Mouse (Mus musculus) retina, postnatal 1 day (tissue): ENCODE measurements around the gene Bbs7.
"Not testable (repeated sequence)": the region's sequence is repeated elsewhere in the genome, so short reads cannot be mapped to it uniquely, and the experiment has no call there.

Experiments used
- DNase-seq: peaks from one replicate; pipeline ENCODE4 v3.0.0-alpha.2; 2012

Bbs7 gene

DNA sequence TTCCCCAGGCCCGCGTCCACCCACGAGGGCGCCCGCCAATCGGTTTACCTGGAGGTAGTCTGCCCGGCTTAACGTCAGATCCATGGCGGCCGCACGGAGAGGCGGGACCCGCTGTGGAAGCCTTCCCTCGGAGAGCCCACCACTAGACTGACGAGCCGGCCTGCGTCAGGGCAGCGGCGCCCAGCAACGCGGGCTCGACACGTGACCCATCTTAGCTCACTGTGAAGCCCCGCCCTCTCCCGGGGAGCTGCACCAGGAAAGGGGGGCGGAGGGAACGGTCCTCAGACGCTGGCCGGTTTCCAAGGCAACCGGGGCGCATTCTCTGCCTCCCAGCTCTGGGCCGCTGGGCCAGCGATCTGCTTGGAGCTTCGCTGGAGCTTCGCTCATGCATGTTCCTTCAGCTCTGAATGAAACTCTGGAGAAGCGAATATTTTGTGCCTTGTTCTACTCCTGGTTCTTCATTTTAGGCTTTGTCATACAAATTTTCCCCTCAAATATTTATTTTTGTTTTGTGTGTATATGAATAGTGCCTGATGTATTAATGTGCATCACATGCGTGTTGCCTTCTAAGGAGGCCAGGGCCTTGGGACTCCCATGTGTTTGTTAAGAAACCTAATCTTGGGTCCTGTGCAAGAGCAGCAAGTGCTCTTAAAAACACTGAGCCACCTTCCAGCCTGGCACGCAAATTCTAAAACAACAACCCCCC lies at the start of gene Bbs7:
Gene Bbs7 (minus strand): TSS at position 276 of the 706 bp plus-strand sequence.
- peak; percentile 99 for DNase-seq

DNA sequence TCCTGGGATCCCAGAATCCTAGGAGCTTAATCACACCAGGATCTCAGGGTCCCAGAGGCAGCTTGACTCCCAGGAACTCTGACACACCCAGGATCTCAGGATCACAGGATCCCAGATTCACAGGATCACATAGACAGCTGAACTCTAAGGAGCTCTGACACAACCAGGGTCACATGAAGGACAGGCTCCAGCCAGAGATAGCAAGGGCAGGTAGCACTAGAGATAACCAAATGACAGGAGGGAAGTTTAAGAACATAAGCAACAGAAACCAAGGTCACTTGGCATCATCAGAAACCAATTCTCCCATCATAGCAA lies 31.9 kb upstream of the Bbs7 start:
- DNase-seq = not testable (repeated sequence)

DNA sequence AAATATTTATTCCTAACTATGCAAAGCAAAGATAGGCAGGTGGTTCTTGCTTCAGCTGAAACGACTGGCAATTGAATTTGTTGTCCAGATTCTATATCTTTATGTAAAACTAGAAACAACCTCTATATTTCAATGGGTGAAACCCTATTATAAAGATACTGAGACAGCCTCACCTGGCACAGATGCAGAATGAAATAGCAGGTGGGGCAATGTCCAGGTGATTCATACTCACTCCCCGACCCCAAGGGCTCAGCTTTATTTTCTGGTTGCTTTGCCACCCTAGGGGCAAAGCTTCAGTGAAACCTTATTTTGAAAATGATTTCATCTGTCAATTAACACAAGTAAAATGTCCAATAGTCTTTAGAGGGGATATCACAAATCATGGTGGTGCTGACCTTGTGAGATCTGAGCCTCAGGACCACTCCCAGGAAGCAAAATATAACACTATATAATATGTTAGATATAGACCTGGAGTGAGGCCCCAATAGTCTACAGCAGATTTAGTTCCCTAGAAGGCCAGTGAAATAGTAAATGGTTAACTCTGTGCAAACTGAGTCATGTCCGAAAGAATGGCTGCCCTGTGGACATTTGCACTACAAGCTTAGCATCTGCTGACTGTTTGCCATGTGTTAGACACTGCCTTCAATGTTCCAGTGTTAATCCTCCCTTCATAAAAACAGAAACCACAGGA lies 31.4 kb upstream of the Bbs7 start:
- DNase-seq = no peak

DNA sequence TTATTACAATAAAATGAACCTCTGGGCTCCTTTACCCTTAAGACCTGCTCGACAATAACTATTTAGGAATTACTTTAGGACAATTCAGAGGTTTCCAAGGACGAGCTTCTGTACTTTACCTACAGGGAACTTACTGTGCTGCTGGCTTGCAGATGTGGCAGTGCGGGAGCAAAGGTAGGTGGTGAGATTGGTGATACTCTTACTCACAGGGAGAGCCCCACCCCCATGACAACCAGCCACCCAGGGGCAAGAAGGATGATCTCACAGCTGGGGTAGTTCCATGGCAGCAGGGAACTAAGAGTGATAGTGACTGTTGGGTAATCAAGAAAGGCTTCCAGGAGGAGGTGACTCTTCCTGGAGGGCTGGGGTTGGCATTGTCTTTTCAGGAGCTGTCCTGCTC lies 30.1 kb upstream of the Bbs7 start:
- DNase-seq = no peak

DNA sequence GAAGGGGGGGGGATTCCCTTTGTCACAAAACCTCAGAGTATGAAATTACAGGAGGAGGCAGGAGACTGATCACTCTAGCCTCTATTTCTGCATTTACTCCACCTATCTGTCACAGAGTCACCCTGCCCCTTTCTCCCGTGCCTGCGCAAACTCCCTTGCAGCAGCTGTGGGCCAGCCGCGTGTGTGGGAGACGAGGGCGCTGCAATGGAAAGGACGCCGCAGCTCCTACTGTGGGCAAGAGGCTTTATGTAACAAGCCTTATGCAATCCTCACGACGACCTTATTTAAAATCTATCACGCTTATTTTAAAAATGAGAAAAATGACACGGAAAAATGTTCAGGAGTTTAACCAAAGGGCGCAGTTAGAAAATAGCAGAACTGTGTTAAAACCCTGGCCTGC lies 29.5 kb upstream of the Bbs7 start:
- no peak for DNase-seq

DNA sequence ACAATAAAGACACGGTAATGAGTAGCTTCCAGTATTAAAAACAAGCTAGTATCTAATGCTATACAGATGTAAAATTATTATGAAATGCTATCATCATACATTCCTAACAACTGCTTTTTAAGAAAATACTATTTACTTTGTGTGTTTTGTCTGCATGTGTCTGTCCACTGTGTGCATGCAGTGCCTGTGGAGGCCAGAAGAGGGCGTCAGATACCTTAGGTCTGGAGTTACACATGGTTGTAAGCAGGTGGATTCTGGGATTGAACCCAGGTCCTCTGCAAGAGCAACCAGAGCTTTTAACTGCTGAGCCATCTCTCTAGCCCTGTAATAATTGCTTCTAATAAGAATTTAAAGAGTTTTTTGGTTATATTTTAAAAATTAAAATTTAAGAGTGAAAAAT lies 27.5 kb upstream of the Bbs7 start:
- no peak for DNase-seq

DNA sequence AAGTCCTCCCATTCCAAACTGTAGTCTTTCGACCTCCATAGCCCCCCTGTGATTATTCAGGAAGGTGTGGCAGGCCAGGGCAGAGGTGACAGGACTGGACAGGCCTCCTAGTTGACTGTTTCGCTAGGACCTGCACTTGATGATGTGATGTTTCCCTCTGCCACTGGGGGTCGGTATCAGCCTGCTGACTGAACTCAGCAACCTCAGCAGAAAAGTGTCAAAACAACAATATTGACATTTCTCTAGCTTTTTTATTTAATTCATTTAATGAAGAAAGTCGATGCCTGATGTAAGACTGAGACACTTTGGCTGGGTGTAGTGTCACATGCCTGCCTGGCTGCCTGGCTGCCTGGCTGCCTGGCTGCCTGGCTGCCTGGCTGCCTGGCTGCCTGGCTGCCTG lies 22.2 kb upstream of the Bbs7 start:
- DNase-seq = peak; percentile 55

DNA sequence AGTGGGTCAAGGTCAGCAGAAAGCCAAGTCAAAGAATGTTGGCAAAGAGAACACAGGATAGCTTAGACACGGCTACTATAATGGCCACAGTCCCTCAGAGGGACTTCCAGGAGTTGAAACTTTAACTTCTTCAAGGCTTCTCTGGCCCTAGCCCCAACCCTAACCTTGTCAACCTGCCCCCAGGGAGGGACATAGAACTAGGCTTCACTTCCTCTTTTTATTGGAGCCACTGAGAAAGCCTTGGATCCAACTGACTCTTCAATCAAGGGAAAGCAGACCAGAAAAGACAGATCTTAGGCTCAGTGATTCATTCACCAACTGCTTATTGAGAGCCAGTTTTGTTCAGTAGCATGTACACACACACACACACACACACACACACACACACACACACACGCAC lies 13.5 kb upstream of the Bbs7 start:
- no peak for DNase-seq

DNA sequence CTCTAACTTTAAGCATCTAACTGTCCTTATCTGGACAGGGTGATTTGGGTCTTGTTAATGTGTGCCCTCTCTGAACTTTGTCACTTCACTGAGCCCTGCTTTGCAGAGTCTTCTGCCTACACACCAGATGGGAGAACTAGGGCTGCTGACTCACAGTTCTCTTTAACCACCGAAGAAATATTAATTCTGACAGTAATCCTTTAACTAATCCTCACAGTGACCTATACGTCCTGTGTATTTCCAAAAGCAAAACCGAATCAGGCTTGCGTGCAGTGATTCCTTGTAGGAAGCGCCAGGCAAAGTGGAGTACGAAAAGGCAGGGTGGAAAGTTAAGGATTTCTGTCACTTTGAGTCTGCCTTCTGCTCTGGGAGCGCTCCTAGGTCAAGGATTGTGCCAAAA lies 4.9 kb upstream of the Bbs7 start:
- DNase-seq = peak; percentile 85

DNA sequence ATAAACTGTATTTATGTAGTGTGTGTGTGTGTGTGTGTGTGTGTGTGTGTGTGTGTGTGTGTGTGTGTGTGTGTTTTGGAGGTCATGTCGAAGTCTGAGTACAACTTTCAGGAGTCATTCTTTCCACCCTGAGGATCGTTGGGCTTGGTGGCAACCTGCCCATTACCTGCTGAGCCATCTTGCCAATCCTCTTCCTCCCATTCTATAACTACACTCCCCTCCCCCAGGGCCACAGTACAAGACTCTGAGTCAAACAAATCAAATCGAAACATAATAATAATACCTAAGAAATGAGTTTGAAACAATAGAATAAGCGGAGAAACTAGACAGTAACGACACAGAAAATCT lies 605 bp upstream of the Bbs7 start:
- peak; percentile 10 for DNase-seq

DNA sequence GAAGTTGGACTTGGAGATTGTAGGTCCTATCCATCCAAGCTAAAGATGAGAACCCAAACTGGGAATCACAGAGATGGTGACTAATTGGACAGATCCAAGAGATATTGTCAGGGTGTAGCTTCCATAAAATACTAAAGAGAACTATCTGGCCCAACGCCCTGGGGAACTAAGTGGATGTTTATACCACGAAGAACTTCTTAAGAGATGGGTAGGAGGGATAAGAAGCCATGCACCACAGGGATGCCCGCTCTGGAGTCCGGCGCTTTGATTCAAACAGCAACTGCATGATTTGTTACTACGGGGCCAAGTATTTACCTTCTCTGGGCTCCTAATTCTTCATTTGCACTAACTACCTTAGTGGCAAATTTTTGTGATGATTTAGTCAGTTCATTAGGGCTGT lies 590 bp downstream of the Bbs7 start:
- DNase-seq = no peak

DNA sequence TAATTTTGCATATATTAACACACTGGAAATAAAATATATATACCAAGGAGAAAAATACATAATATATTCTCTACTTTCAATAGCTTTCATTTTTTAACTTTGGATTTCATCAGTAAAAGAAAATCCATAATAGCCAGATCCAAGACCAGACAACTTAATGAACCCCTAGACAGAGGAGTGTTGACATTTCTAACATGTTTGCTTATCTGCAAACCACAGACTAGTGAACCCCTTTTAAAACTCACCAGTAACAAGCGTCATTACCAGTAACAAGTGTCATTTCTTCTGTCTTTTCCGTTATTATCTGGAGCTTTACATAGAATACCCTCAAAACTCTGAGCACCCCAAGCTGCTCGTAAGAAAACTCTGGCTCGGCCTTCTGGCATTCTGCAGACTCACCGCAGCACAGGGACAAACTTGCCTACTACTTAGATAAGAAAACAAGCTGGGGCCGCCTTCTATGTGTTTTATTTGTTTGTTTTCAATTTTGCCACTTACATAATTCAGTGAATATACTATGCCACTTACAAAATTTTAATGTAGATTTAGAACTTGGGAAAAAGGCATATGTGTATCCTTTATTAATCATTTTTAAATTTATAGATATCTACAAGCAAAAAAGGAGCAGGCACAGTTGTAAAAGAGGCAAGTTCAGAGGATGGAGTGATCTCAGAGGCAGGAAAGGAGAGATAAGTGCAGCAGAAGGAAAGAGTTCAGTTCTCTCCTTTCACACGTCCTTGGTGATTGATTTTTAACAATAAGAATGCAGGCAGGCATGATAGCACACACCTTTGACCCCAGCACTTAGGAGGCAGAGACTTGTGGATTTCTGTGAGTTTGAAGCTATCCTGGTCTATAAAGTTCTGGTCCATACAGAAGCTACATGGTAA lies 7.1 kb downstream of the Bbs7 start:
- no peak for DNase-seq

DNA sequence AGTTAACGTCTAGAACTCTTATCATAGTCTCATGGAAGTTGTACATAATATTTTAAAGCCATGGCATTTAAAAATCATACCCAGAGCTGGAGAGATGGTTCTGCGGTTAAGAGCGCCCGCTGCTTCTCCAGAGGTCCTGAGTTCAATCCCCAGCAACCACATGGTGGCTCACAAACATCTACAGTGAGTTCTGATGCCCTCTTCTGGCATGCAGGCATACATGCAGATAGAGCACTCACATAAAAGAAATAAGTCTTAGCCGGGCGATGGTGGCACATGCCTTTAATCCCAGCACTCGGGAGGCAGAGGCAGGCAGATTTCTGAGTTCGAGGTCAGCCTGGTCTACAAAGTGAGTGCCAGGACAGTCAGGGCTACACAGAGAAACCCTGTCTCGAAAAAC lies 13.5 kb downstream of the Bbs7 start:
- not testable (repeated sequence) for DNase-seq

DNA sequence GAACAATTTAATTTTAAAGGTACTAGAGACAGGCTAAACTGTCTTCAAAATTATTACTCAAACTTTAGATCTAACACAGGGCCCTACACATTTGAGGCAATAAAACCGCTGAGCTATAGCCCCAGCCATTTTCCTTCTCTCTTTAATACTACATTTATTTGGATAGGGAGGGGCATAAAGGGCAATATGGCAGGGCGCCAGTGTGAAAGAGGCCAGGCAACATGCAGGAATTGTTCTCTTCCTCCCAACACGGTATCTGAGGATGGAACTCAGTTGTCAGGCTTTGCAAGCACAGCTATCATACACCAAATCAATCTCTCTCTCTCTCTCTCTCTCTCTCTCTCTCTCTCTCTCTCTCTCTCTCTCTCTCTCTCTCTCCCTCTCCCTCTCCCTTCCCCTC lies 14.5 kb downstream of the Bbs7 start:
- DNase-seq = no peak

DNA sequence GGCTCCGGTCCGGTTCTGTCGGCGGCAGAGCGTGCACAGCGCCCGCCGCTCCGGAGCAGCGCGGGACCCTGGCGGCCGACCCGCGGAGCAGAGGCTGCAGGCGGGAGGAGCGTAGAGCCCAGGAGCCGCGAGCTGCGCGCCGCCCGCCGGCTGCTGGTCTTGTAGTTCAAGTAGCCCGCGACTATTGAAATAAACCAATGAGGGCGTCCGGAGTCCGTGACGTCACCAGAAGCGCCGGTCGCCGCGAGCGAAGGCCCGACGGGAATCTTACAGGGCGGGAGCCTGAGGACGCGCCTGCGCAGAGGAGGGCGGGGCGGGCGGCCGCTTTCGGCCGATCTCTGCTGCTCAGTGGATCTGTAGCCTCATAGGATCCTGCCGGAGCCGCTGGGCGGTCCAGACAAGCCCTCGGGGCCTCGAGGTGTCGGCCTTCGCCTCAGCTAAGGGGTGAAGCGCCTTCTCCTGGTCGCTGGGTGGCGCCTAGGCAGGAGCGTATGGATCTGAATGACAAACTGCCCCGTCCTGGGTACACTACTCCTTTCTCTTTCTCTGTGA lies 41.4 kb downstream of the Bbs7 start, which contains the start of gene Ccna2:
Gene Ccna2 (minus strand): TSS at position 324 of the 552 bp plus-strand sequence.
- DNase-seq = peak; percentile 99

DNA sequence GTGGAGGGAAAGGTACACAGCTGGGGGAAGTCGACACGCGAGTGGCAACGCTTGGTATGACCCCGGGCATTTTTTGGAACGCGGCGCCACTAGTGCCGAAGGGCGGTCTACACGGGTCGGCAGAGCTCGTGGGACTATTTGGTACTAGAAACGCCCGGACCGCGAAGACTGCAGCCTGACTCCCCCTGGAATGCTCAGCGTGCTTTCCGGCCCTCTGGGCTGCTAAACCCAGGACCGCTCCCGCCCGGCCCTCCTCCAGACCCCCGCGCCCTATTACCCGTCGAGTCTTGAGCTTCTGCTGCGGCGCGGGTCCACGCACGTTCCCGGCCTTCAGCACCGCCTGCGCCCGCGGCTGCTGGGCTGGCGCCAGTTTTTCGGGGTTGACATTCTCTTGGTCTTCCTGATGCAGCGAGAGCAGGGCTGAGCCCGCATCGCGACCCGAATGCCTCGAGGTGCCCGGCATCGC lies 41.9 kb downstream of the Bbs7 start:
- DNase-seq = no peak

DNA sequence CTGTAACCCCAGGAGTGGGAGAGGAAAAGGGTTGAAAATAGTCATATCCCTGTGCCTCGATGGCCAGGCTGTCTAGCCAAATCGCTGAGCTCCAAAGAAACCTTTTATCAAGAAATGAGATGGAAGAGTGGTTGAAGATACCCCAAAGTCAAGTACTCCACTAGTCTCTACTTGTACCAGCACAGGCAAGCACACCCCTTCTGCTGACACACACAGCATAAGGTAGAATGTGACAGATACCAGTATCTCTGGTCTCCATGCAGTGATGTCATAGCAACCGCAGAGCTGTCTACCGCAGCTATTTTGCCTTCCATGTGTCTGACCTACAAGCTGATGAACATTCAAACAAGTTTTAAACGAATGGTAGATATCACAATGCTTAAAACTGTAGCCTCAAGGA lies 43.4 kb downstream of the Bbs7 start:
- DNase-seq = no peak

DNA sequence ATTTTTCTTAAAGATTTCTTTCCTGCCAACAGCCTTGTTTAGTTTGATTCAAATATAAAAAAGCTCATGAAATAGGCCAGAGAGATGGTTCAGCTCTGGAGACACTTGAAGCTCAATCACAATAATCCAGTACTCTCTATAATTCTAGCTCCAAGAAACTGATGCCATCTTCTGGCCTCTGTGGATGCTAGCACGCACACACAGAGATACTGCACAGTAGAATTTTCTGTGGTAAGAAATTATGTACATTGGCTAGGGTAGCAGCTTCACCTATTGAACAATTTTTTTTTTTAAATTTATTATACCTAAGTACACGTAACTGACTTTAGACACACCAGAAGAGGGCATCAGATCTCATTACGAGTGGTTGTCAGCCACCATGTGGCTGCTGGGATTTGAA lies 49.6 kb downstream of the Bbs7 start:
- DNase-seq = no peak

DNA sequence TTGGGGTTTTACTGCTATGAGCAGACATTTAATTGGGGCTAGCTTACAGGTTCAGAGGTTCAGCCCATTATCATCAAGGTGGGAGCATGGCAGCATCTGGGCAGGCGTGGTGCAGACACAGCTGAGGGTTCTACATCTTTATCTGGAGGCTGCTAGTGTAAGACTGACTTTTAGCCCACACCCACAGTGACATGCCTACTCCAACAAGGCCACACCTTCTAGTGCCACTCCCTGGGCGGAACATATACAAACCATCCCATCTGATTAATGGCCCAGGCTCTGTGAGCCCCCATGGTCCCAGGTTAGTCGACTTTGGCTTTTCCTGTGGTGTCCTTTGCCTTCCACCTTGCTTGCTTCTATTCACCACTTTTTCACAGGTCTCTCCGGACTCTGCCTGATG lies 53.7 kb downstream of the Bbs7 start:
- DNase-seq = no peak

DNA sequence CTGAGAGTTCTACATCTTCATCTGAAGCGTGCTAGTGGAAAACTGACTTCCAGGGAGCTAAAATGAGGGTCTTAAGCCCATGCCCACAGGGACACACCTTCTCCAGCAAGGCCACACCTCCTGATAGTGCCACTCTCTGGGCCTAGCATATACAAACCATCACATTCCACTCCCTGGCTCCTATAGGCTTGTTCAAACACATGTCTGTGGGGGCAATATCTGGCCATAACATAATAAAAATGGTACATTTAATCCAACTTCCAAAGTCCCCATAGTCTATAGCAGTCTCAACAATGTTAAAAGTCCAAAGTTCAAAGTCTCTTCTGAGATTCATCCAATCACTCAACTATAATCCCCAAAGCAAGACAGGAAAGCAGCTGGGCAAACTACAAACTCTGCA lies 55.7 kb downstream of the Bbs7 start:
- no peak for DNase-seq

DNA sequence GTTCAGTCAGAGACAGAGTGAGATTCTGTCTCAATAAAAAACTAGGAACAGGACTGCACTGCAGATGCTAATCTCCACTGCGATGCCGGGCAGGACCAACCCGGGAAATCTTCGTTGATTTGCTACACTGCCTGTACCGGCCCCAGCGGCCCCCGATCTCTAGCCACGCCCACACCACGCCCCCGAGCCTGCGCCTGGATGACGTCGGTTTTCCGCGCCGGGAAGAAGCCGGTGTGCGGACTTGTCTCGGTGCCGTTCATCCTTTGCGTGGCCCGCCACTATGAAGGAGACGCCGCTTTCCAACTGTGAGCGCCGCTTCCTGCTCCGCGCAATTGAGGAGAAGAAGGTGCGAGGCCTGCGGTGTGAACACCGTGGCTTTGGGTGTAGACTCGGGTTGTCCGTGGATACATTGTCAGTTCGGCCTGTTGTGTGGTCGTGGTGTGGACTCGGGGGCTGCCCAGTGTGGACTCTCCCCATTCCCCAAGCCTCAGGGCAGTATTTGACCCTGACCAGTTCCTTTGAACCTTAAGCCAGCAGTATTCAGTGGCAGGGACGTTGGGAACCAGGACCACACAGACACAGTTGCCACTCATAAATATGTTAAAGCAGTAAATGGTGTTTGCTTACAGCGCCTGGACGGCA lies 60.8 kb downstream of the Bbs7 start, which contains the start of gene Exosc9:
Gene Exosc9 (plus strand): TSS at position 201 of the 642 bp plus-strand sequence.
- peak; percentile 95 for DNase-seq

DNA sequence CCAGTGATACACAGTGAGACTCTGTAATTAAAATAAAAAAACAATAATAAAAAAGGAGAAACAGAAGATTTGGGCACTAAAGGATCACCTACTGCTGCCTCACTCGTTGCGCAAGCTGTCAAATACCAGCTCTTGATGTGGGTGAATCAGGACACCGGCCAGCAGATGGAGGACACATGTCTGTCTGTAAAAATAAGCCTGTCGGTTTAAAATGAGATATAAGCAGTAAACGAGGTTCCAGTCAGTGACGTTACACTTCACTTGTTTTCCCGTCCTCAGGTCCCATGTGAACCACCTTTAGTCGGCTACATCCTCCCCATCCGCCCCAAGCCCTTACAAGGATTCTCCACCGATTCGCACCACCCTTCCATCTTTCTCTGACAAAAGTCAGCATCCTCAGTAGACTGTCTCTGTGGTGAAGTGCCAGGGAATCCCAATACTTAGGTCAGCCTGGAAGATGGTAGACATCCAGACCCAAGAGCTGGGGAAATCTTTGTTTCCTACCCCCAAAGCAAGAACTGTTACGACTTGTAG lies 61.4 kb downstream of the Bbs7 start:
- no peak for DNase-seq

DNA sequence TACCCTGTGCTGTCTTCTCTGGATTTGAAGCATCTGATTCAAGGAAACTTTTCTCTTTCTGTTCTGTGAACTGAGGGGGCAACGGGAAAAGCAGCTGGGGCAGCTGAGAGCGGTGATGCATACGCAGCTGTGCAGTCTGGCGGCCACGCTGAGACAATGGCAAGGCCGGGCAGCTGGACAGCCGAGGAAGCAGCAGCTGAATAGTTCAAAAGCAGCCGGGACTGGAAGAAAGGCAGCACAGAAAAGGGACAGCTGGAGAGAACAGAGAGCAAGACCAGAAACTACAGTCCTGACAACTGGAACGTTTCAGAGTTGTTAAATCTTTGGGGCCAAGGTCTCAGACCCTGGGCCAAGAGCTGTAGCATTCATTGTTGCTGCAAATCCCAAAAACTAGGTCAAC lies 61.9 kb downstream of the Bbs7 start:
- DNase-seq = peak; percentile 94
